Mouse (Mus musculus): ENCODE measurements around the gene Ablim1. TPM values are rescaled to one million over a fixed set of nuclear protein-coding genes. Genes with fewer than 3 reads are reported as not detected.

Gene Ablim1
- polyA plus RNA-seq, 1 experiment from 2014 or later = 63.2 TPM

- peak overlapping the region; percentile 20; the same call in 1 of the 2 replicates for H3K27ac ChIP-seq (replicated peaks)
- H3K4me1 ChIP-seq (replicated peaks) = no peaks in the 10 kb centered on the region
- no peak for ATAC-seq (ENCODE audit: low FRiP score, low read depth)
- H3K36me3 ChIP-seq = no peaks in the 10 kb centered on the region
- no peaks in the 10 kb centered on the region for H3K9me3 ChIP-seq
- no peak overlapping the region for H3K9ac ChIP-seq
- H3K27me3 ChIP-seq = no peaks in the 10 kb centered on the region
- H3K4me3 ChIP-seq = no peak overlapping the region
- no peak overlapping the region for H3K4me2 ChIP-seq
- 77% methylated on average over 14 of the region's 14 CpGs for WGBS
Measured at GRCm38 (mm10) chr19:57098241-57099093, 216.3 kb downstream of the Ablim1 start.

GRCm38 (mm10) chr19:57095340-57095739, 219.4 kb downstream of the Ablim1 start:
- Histone ChIP-seq H3K4me2 (no peak overlapping the region), H3K27ac (replicated peaks) (no peak overlapping the region), H3K4me1 (replicated peaks) (no peaks in the 10 kb centered on the region), H3K4me3 (no peak overlapping the region), H3K27me3 (no peaks in the 10 kb centered on the region), H3K9ac (no peak overlapping the region), H3K9me3 (no peaks in the 10 kb centered on the region), H3K36me3 (no peaks in the 10 kb centered on the region)
- no peak for ATAC-seq (ENCODE audit: low FRiP score, low read depth)
- 90% methylated on average over 7 of the region's 7 CpGs for WGBS

DNA sequence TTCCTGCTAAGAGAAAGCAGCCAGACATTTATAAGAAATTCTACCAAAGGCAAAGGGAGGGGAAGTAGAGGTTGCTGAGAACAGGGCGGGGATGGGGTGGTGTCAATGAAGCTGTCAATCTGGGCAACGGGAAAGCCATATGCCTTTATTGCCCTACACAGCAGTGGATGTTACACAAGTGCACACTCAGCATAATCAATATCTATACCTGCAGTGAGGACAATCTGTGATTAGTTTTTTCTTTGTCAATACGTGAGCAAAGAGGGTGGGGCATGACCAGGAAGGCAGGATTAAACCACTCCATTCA, 221.1 kb downstream of the Ablim1 start:
- H3K9ac ChIP-seq = no peak overlapping the region
- no peaks in the 10 kb centered on the region for H3K27me3 ChIP-seq
- no peak overlapping the region for H3K4me2 ChIP-seq
- no peaks in the 10 kb centered on the region for H3K36me3 ChIP-seq
- H3K9me3 ChIP-seq = no peaks in the 10 kb centered on the region
- no peaks in the 10 kb centered on the region for H3K4me1 ChIP-seq (replicated peaks)
- 66% methylated on average over 3 of the region's 3 CpGs for WGBS
- H3K4me3 ChIP-seq = no peak overlapping the region
- ATAC-seq (ENCODE audit: low FRiP score, low read depth) = no peak
- H3K27ac ChIP-seq (replicated peaks) = no peak overlapping the region

GRCm38 (mm10) chr19:57092958-57093697, 221.6 kb downstream of the Ablim1 start:
- ATAC-seq (ENCODE audit: low FRiP score, low read depth) = no peak
- no peaks in the 10 kb centered on the region for H3K36me3 ChIP-seq
- H3K9me3 ChIP-seq = no peaks in the 10 kb centered on the region
- no peaks in the 10 kb centered on the region for H3K27me3 ChIP-seq
- no peak overlapping the region for H3K4me2 ChIP-seq
- 77% methylated on average over 5 of the region's 5 CpGs for WGBS
- no peak overlapping the region for H3K9ac ChIP-seq
- no peaks in the 10 kb centered on the region for H3K4me1 ChIP-seq (replicated peaks)
- no peak overlapping the region for H3K27ac ChIP-seq (replicated peaks)
- H3K4me3 ChIP-seq = no peak overlapping the region

DNA sequence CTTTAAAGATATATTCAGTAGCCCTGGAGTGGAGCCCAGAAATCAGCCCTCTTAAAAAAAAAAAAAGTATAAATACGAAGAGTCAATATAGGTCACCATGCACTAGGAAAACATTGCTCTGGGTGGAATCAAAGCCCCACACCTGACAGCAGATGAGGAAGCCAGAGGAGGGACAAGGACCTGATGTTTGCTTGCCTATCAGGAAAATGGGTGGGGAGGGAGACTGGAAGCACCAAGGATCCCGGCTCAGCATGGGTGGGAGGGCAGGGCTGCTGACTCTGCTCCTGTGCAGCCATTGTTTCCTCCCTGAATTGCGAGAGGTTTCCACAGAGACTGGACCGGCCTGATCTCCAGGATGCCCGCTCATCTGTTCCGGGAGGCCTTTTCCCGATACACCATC, 223.4 kb downstream of the Ablim1 start:
- no peak overlapping the region for H3K4me2 ChIP-seq
- H3K36me3 ChIP-seq = no peaks in the 10 kb centered on the region
- H3K9ac ChIP-seq = no peak overlapping the region
- H3K9me3 ChIP-seq = no peaks in the 10 kb centered on the region
- no peak for ATAC-seq (ENCODE audit: low FRiP score, low read depth)
- H3K27ac ChIP-seq (replicated peaks) = 0 out of 2 replicates have a peak overlapping the region, but pooled peaks have one; percentile 1
- no peak overlapping the region for H3K4me3 ChIP-seq
- WGBS = 60% methylated on average over 7 of the region's 7 CpGs
- H3K27me3 ChIP-seq = no peaks in the 10 kb centered on the region
- H3K4me1 ChIP-seq (replicated peaks) = no peaks in the 10 kb centered on the region

- no peaks in the 10 kb centered on the region for H3K4me1 ChIP-seq (replicated peaks)
- H3K4me3 ChIP-seq = no peak overlapping the region
- 75% methylated on average over 2 of the region's 2 CpGs for WGBS
- no peaks in the 10 kb centered on the region for H3K27me3 ChIP-seq
- no peak overlapping the region for H3K4me2 ChIP-seq
- H3K9me3 ChIP-seq = no peaks in the 10 kb centered on the region
- H3K27ac ChIP-seq (replicated peaks) = 0 out of 2 replicates have a peak overlapping the region, but pooled peaks have one; percentile 1
- H3K36me3 ChIP-seq = 0 out of 2 replicates have a peak, but pooled peaks cover 4% of the 10 kb centered on the region
- ATAC-seq (ENCODE audit: low FRiP score, low read depth) = no peak
- no peak overlapping the region for H3K9ac ChIP-seq
Measured at GRCm38 (mm10) chr19:57088804-57089369, 225.8 kb downstream of the Ablim1 start.

DNA sequence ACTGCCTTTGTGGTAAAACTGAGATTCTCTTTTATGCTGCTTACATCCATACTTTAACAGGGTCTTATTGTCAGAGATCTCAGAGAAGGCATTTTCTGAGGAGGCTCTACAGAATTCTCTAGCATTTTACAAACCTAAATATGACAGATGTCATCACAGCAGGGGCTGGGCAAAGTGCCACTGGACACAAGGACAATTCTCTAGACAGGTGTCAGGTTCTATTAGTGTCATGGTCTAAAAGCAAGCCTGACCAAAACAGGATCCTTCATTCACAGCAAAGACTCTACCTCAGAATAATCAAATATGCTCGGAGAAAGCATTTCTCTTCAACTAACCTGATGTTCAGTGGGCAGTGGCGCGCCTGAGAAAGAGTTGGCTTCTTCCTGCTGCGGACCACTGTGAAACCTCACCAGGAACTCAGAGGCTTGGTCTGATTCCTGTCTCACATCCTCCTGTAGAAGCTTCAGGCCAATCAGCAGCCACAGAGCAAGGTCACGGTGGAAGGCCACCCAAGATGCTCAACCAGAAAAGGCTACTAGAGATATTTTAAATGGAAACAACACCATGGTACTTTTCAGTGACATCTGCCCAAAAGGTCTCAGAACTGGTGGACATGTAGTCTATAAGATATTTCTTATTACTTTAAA, 230.1 kb downstream of the Ablim1 start:
- 0 out of 2 replicates have a peak, but pooled peaks cover 4% of the 10 kb centered on the region for H3K36me3 ChIP-seq
- no peaks in the 10 kb centered on the region for H3K9me3 ChIP-seq
- 91% methylated on average over 5 of the region's 5 CpGs for WGBS
- no peak overlapping the region for H3K4me2 ChIP-seq
- H3K9ac ChIP-seq = no peak overlapping the region
- H3K27ac ChIP-seq (replicated peaks) = no peak overlapping the region
- H3K4me1 ChIP-seq (replicated peaks) = 0 out of 2 replicates have a peak, but pooled peaks cover 3% of the 10 kb centered on the region
- no peak overlapping the region for H3K4me3 ChIP-seq
- ATAC-seq (ENCODE audit: low FRiP score, low read depth) = no peak
- no peaks in the 10 kb centered on the region for H3K27me3 ChIP-seq

GRCm38 (mm10) chr19:57083887-57084286, 230.8 kb downstream of the Ablim1 start:
- Histone ChIP-seq H3K9me3 (no peaks in the 10 kb centered on the region), H3K4me3 (no peak overlapping the region), H3K27ac (replicated peaks) (no peak overlapping the region), H3K36me3 (0 out of 2 replicates have a peak, but pooled peaks cover 4% of the 10 kb centered on the region), H3K27me3 (no peaks in the 10 kb centered on the region), H3K4me1 (replicated peaks) (peaks cover 5% of the 10 kb centered on the region), H3K9ac (no peak overlapping the region), H3K4me2 (no peak overlapping the region)
- no peak for ATAC-seq (ENCODE audit: low FRiP score, low read depth)
- 97% methylated on average over 2 of the region's 2 CpGs for WGBS

GRCm38 (mm10) chr19:57083183-57083555, 231.6 kb downstream of the Ablim1 start:
- H3K4me3 ChIP-seq = no peak overlapping the region
- no peaks in the 10 kb centered on the region for H3K27me3 ChIP-seq
- H3K4me2 ChIP-seq = no peak overlapping the region
- 0 out of 2 replicates have a peak, but pooled peaks cover 4% of the 10 kb centered on the region for H3K36me3 ChIP-seq
- H3K4me1 ChIP-seq (replicated peaks) = peaks cover 13% of the 10 kb centered on the region
- H3K27ac ChIP-seq (replicated peaks) = no peak overlapping the region
- 74% methylated on average over 10 of the region's 10 CpGs for WGBS
- H3K9ac ChIP-seq = no peak overlapping the region
- H3K9me3 ChIP-seq = no peaks in the 10 kb centered on the region
- ATAC-seq (ENCODE audit: low FRiP score, low read depth) = no peak

GRCm38 (mm10) chr19:57082454-57083182, 232.1 kb downstream of the Ablim1 start:
- 65% methylated on average over 17 of the region's 17 CpGs for WGBS

DNA sequence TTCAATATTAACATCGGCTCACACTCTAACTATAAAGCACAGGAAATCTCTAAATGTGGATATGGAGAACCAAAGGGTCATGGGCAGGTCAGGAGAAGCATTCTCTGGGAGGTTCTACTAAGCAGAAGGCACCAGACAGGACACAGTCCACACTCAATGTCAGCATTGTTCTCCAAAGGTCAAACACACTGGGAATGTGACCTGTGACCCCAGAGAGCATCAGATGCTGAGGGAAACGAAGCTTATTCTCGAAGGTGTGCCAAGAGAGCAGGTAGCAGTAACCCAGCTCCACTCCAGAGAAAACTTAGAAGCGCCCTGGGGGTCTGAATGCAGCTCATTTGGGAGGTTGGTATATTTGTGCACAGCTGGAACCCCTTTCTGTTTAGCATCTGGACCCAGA, 233.2 kb downstream of the Ablim1 start:
- no peak overlapping the region for H3K4me3 ChIP-seq
- H3K36me3 ChIP-seq = 0 out of 2 replicates have a peak, but pooled peaks cover 4% of the 10 kb centered on the region
- no peak overlapping the region for H3K27ac ChIP-seq (replicated peaks)
- no peak overlapping the region for H3K9ac ChIP-seq
- no peaks in the 10 kb centered on the region for H3K9me3 ChIP-seq
- no peaks in the 10 kb centered on the region for H3K27me3 ChIP-seq
- peaks cover 20% of the 10 kb centered on the region for H3K4me1 ChIP-seq (replicated peaks)
- 54% methylated on average over 4 of the region's 4 CpGs for WGBS
- H3K4me2 ChIP-seq = no peak overlapping the region
- ATAC-seq (ENCODE audit: low FRiP score, low read depth) = no peak

More at GRCm38 (mm10) chr19:57082454-57083182, 232.1 kb downstream of the Ablim1 start:
- no peak for ATAC-seq (ENCODE audit: low FRiP score, low read depth)
- no peaks in the 10 kb centered on the region for H3K9me3 ChIP-seq
- no peak overlapping the region for H3K4me2 ChIP-seq
- H3K27ac ChIP-seq (replicated peaks) = no peak overlapping the region
- H3K9ac ChIP-seq = no peak overlapping the region
- no peaks in the 10 kb centered on the region for H3K27me3 ChIP-seq
- H3K4me3 ChIP-seq = no peak overlapping the region
- H3K36me3 ChIP-seq = 0 out of 2 replicates have a peak, but pooled peaks cover 4% of the 10 kb centered on the region
- H3K4me1 ChIP-seq (replicated peaks) = peaks cover 18% of the 10 kb centered on the region

All from hindbrain, embryonic 15.5 days (tissue).